21 mouse cellular contexts compared by ENCODE assay signal in genomic region chr19:7012426-7012825, GRCm38 (mm10). TPM values are rescaled to one million over a fixed set of nuclear protein-coding genes. Genes with fewer than 3 reads are reported as not detected.
A peak's percentile ranks its signal among the peaks of the same experiment; 100 is the strongest.
DNase-seq lines count a peak whose midpoint lies in the region; ATAC-seq and TF ChIP-seq lines count a peak whose summit lies in the region.
"Had no signal": no experiment of that assay in that cellular context is flagged by ENCODE, and none has a peak within 500 bp of the region (broad histone marks: within the 10 kb centered on the region; RNA-seq: fewer than 3 reads in every experiment).

No protein-coding gene starts in this region.

- TF ChIP-seq POLR2A in kidney, adult 2 months (IDR thresholded peaks at IDR 0.05; ENCODE audit: low read depth, low read length), result no peak

- no peak overlapping the region for H3K27ac ChIP-seq in kidney, adult 2 months (ENCODE audit: insufficient read depth, low read depth, low read length)
- no peak overlapping the region for H3K27ac ChIP-seq in kidney, embryonic 15.5 days
- H3K27ac ChIP-seq in intestine, embryonic 16.5 days (ENCODE audit: low read length), result no peak overlapping the region
- H3K27ac ChIP-seq: embryonic facial prominence, embryonic 12.5 days; forebrain, embryonic 15.5 days; heart, embryonic 15.5 days; hindbrain, embryonic 15.5 days had no signal

- H3K4me2 ChIP-seq in kidney, embryonic 15.5 days, result no peak overlapping the region
- no peak overlapping the region for H3K4me2 ChIP-seq in intestine, embryonic 16.5 days (ENCODE audit: low read depth, low read length)
- H3K4me2 ChIP-seq: embryonic facial prominence, embryonic 12.5 days; forebrain, embryonic 15.5 days; heart, embryonic 11.5 days; heart, embryonic 15.5 days; hindbrain, embryonic 15.5 days had no signal

- H3K9ac ChIP-seq in kidney, embryonic 15.5 days, result no peak overlapping the region
- no peak overlapping the region for H3K9ac ChIP-seq in intestine, embryonic 16.5 days (ENCODE audit: low read depth, low read length)
- H3K9ac ChIP-seq: embryonic facial prominence, embryonic 12.5 days; forebrain, embryonic 15.5 days; heart, embryonic 15.5 days; hindbrain, embryonic 15.5 days had no signal

- H3K4me3 ChIP-seq in kidney, adult 2 months (ENCODE audit: insufficient read depth, low read depth, low read length), result no peak overlapping the region
- H3K4me3 ChIP-seq in kidney, embryonic 15.5 days (replicated peaks), result no peak overlapping the region
- H3K4me3 ChIP-seq in megakaryocyte, embryonic 14.5 days (replicated peaks), result peak overlapping the region; percentile 89
- H3K4me3 ChIP-seq in intestine, embryonic 16.5 days (ENCODE audit: low read length), result no peak overlapping the region
- H3K4me3 ChIP-seq: embryonic facial prominence, embryonic 12.5 days; forebrain, embryonic 15.5 days; heart, embryonic 15.5 days; hindbrain, embryonic 15.5 days had no signal

- DNase-seq in kidney, adult 2 months, result peak; percentile 46
- peak; percentile 73 for DNase-seq in yolk sac, embryonic 10.5 days (ENCODE audit: low spot score)
- no peak for DNase-seq in layer of hippocampus, postnatal 14 days (ENCODE audit: low spot score in 2 of 2)
- DNase-seq: adrenal gland, adult 8-10 months; adrenal gland, postnatal 36 days; cerebellum, adult 2 months; cerebellum, postnatal 10 days; embryo, embryonic 11 days; gastrocnemius, postnatal 36 days; heart, adult 18-20 months; heart, postnatal 14 days had no signal

- H3K9me3 ChIP-seq in kidney, embryonic 15.5 days (replicated peaks), result no peaks in the 10 kb centered on the region
- H3K9me3 ChIP-seq in megakaryocyte, embryonic 14.5 days, result no peaks in the 10 kb centered on the region
- no peaks in the 10 kb centered on the region for H3K9me3 ChIP-seq in intestine, embryonic 16.5 days (ENCODE audit: control insufficient read depth, low read length)
- H3K9me3 ChIP-seq: embryonic facial prominence, embryonic 12.5 days; forebrain, embryonic 15.5 days; heart, embryonic 15.5 days; hindbrain, embryonic 15.5 days had no signal

- no peaks in the 10 kb centered on the region for H3K27me3 ChIP-seq in kidney, adult 2 months (replicated peaks; ENCODE audit: control insufficient read depth, insufficient read depth, low read length)
- H3K27me3 ChIP-seq in kidney, embryonic 15.5 days, result no peaks in the 10 kb centered on the region
- no peaks in the 10 kb centered on the region for H3K27me3 ChIP-seq in megakaryocyte, embryonic 14.5 days (replicated peaks)
- H3K27me3 ChIP-seq in intestine, embryonic 16.5 days (replicated peaks; ENCODE audit: control insufficient read depth, insufficient read depth, low read length), result no peaks in the 10 kb centered on the region
- H3K27me3 ChIP-seq: embryonic facial prominence, embryonic 12.5 days; forebrain, embryonic 15.5 days; heart, embryonic 15.5 days; hindbrain, embryonic 15.5 days had no signal

- no peaks in the 10 kb centered on the region for H3K4me1 ChIP-seq in kidney, adult 2 months (ENCODE audit: control insufficient read depth, insufficient read depth, low read length)
- no peaks in the 10 kb centered on the region for H3K4me1 ChIP-seq in kidney, embryonic 15.5 days
- H3K4me1 ChIP-seq in megakaryocyte, embryonic 14.5 days, result peaks cover 87% of the 10 kb centered on the region
- no peaks in the 10 kb centered on the region for H3K4me1 ChIP-seq in intestine, embryonic 16.5 days (ENCODE audit: control insufficient read depth, insufficient read depth, low read length)
- H3K4me1 ChIP-seq: embryonic facial prominence, embryonic 12.5 days; forebrain, embryonic 15.5 days; heart, embryonic 15.5 days; hindbrain, embryonic 15.5 days had no signal

- no peaks in the 10 kb centered on the region for H3K36me3 ChIP-seq in kidney, adult 2 months (ENCODE audit: control insufficient read depth, insufficient read depth, low read length)
- H3K36me3 ChIP-seq in kidney, embryonic 15.5 days, result peaks cover 3% of the 10 kb centered on the region; the same call in 1 of the 2 replicates
- peaks cover 86% of the 10 kb centered on the region for H3K36me3 ChIP-seq in megakaryocyte, embryonic 14.5 days (replicated peaks; ENCODE audit: low read length)
- H3K36me3 ChIP-seq in intestine, embryonic 16.5 days (ENCODE audit: control insufficient read depth, insufficient read depth, low read length), result no peaks in the 10 kb centered on the region
- H3K36me3 ChIP-seq: heart, embryonic 15.5 days; hindbrain, embryonic 15.5 days had no signal

- TF ChIP-seq CTCF in kidney, adult 2 months (conservative IDR thresholded peaks at IDR 0.05; ENCODE audit: insufficient read depth, insufficient read length, low read depth, low read length), result no peak

- WGBS in kidney, adult 2 months, result 60% methylated on average over 4 of the region's 4 CpGs
- WGBS in kidney, embryonic 15.5 days, result 72% methylated on average over 4 of the region's 4 CpGs
- WGBS in intestine, embryonic 16.5 days, result 66% methylated on average over 4 of the region's 4 CpGs

- no peak for ATAC-seq in kidney, embryonic 15.5 days (replicated peaks; ENCODE audit: low FRiP score)
- ATAC-seq in megakaryocyte, adult 5-6 weeks (ENCODE audit: poor library complexity, severe bottlenecking), result no peak
- ATAC-seq in intestine, embryonic 16.5 days, result peak; percentile 38; the same call in 1 of the 2 replicates
- ATAC-seq: forebrain, embryonic 15.5 days had no signal

RNA-seq across cellular contexts. Expression of gene Fermt3, which starts 6.8 kb away (rescaled TPM):
- polyA plus RNA-seq in kidney, adult 2 months (2012; rRNA removed), result 5.2 and 9.2 TPM in 2 replicates
- polyA plus RNA-seq in kidney, embryonic 15.5 days (2015; fragmentation: Nextera tagmentation; extraction: Ambion mirVana), result 6.9 and 8.3 TPM in 2 replicates
- polyA plus RNA-seq in megakaryocyte, embryonic 14.5 days (2012; ENCODE audit: insufficient read depth, low replicate concordance), result 5,058 and 7,219 TPM in 2 replicates
- 76.4 and 89.1 TPM in 2 replicates for total RNA-seq in megakaryocyte, adult 5-6 weeks (2015)
- total RNA-seq in megakaryocyte, adult 5-6 weeks (2017), result 239 and 262 TPM in 2 replicates
- 13.0 and 14.4 TPM in 2 replicates for polyA plus RNA-seq in intestine, embryonic 16.5 days (2015; fragmentation: Nextera tagmentation; extraction: Ambion mirVana)
- 1 to 10 TPM; 3.6 to 5.4 TPM for total RNA-seq in layer of hippocampus, postnatal 14 days (2021)

RNA-seq across cellular contexts. Expression of gene Trpt1, which starts 16.5 kb away (rescaled TPM):
- 19.3 and 22.5 TPM in 2 replicates for polyA plus RNA-seq in kidney, adult 2 months (2012; rRNA removed)
- 11.2 and 12.1 TPM in 2 replicates for polyA plus RNA-seq in kidney, embryonic 15.5 days (2015; fragmentation: Nextera tagmentation; extraction: Ambion mirVana)
- 0.57 TPM in 1 of 2 replicates, not detected in the other for polyA plus RNA-seq in megakaryocyte, embryonic 14.5 days (2012; ENCODE audit: insufficient read depth, low replicate concordance)
- total RNA-seq in megakaryocyte, adult 5-6 weeks (2015), result 1.5 and 3.4 TPM in 2 replicates
- total RNA-seq in megakaryocyte, adult 5-6 weeks (2017), result 2.7 and 3.4 TPM in 2 replicates
- polyA plus RNA-seq in intestine, embryonic 16.5 days (2015; fragmentation: Nextera tagmentation; extraction: Ambion mirVana), result 8.9 and 9.5 TPM in 2 replicates
- 10 to 100 TPM; 16.4 to 20.4 TPM for total RNA-seq in layer of hippocampus, postnatal 14 days (2021)
- total RNA-seq: common myeloid progenitor, adult 5-6 weeks had no signal

RNA-seq across cellular contexts. Expression of gene Nudt22, which starts 16.5 kb away (rescaled TPM):
- 58.3 and 63.4 TPM in 2 replicates for polyA plus RNA-seq in kidney, adult 2 months (2012; rRNA removed)
- polyA plus RNA-seq in kidney, embryonic 15.5 days (2015; fragmentation: Nextera tagmentation; extraction: Ambion mirVana), result 25.4 and 27.4 TPM in 2 replicates
- 6.7 and 9.1 TPM in 2 replicates for polyA plus RNA-seq in megakaryocyte, embryonic 14.5 days (2012; ENCODE audit: insufficient read depth, low replicate concordance)
- 16.6 and 29.0 TPM in 2 replicates for total RNA-seq in megakaryocyte, adult 5-6 weeks (2015)
- 10.1 and 16.0 TPM in 2 replicates for total RNA-seq in megakaryocyte, adult 5-6 weeks (2017)
- polyA plus RNA-seq in intestine, embryonic 16.5 days (2015; fragmentation: Nextera tagmentation; extraction: Ambion mirVana), result 33.0 and 40.2 TPM in 2 replicates
- total RNA-seq in layer of hippocampus, postnatal 14 days (2021), result 10 to 100 TPM; 10.9 to 11.9 TPM

RNA-seq across cellular contexts. Expression of gene Dnajc4, which starts 20.1 kb away (rescaled TPM):
- 48.8 and 50.1 TPM in 2 replicates for polyA plus RNA-seq in kidney, adult 2 months (2012; rRNA removed)
- polyA plus RNA-seq in kidney, embryonic 15.5 days (2015; fragmentation: Nextera tagmentation; extraction: Ambion mirVana), result 22.5 and 24.1 TPM in 2 replicates
- 19.1 and 20.6 TPM in 2 replicates for polyA plus RNA-seq in megakaryocyte, embryonic 14.5 days (2012; ENCODE audit: insufficient read depth, low replicate concordance)
- total RNA-seq in megakaryocyte, adult 5-6 weeks (2015), result 19.5 and 23.0 TPM in 2 replicates
- 18.4 and 21.4 TPM in 2 replicates for total RNA-seq in megakaryocyte, adult 5-6 weeks (2017)
- 26.9 and 29.5 TPM in 2 replicates for polyA plus RNA-seq in intestine, embryonic 16.5 days (2015; fragmentation: Nextera tagmentation; extraction: Ambion mirVana)
- total RNA-seq in layer of hippocampus, postnatal 14 days (2021), result 10 to 100 TPM; 18.7 to 24.2 TPM

RNA-seq across cellular contexts. Expression of gene Vegfb, which starts 25.0 kb away (rescaled TPM):
- polyA plus RNA-seq in kidney, adult 2 months (2012; rRNA removed), result 82.9 and 83.0 TPM in 2 replicates
- polyA plus RNA-seq in kidney, embryonic 15.5 days (2015; fragmentation: Nextera tagmentation; extraction: Ambion mirVana), result 39.5 and 41.0 TPM in 2 replicates
- polyA plus RNA-seq in megakaryocyte, embryonic 14.5 days (2012; ENCODE audit: insufficient read depth, low replicate concordance), result 68.5 and 73.8 TPM in 2 replicates
- 7.8 and 8.0 TPM in 2 replicates for total RNA-seq in megakaryocyte, adult 5-6 weeks (2015)
- 2.4 and 2.8 TPM in 2 replicates for total RNA-seq in megakaryocyte, adult 5-6 weeks (2017)
- polyA plus RNA-seq in intestine, embryonic 16.5 days (2015; fragmentation: Nextera tagmentation; extraction: Ambion mirVana), result 18.3 and 21.5 TPM in 2 replicates
- 10 to 100 TPM; 67.4 to 70.3 TPM for total RNA-seq in layer of hippocampus, postnatal 14 days (2021)

Comparison
In these comparisons a context has a peak if more than half of its experiments do, and no peak if none do; other contexts are left out.
1. DNase-seq: peak in kidney, adult 2 months (single experiment) and yolk sac, embryonic 10.5 days (single experiment); none in layer of hippocampus, postnatal 14 days (0 of 2).
2. RNA of gene Fermt3, which starts 6.8 kb away (polyA plus RNA-seq): 5,058 to 7,219 TPM in megakaryocyte, embryonic 14.5 days; 13.0 to 14.4 TPM in intestine, embryonic 16.5 days, 5.2 to 9.2 TPM in kidney, adult 2 months and 6.9 to 8.3 TPM in kidney, embryonic 15.5 days; every median in the first group is over 100 times any median in the second.